Mouse (Mus musculus): ENCODE measurements around the gene Mrto4.

- TF ChIP-seq CTCF (IDR thresholded peaks at IDR 0.05; ENCODE audit: low read depth, low read length) (no peak), POLR2A (IDR thresholded peaks at IDR 0.05; ENCODE audit: insufficient read depth, low read length) (no peak)
Observed at GRCm38 (mm10) chr4:139297566-139297965, 54.8 kb downstream of the Mrto4 start.
